Mouse (Mus musculus) cerebellum, adult 11 months (tissue): ENCODE measurements at regions not wholly inside any gene's neighbourhood (a gene's known extent, or its start where the extent isn't known, plus 50 kb on each side); places are given as distances from the start of the nearest gene placed in this dataset.

Source experiments
- DNase-seq: peaks from one replicate; pipeline ENCODE4 v3.0.0; 2022

DNA sequence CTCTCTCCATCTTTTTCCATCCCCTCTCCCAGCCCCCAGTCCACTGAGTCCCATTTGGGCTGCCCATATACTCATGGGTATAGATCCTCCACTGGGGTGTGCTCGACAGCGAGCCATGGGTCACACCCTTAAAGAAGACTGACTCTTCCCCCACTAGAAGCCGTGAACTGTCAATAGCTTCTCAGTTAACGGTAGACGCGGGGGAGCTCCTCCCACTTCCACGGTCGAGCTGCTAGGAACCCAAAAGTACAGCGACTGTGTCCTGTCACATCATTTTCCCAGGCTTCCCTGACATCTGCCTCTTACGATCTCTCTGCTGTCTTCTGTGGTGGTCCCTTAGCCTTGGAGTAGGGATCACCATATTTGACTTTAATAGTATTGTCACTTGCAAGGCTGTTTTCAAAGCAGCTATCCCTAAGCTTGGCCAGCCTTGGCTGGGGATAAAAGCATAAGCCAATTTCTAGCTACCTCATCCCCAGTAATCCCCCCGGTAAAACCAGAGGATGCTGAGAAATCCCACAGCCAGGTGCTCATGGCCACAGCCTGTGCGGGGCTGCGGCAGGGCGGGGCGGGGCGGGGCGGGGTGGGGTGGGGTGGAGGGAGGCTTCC, 211.2 kb upstream of the Amigo2 start:
- DNase-seq: no peak

DNA sequence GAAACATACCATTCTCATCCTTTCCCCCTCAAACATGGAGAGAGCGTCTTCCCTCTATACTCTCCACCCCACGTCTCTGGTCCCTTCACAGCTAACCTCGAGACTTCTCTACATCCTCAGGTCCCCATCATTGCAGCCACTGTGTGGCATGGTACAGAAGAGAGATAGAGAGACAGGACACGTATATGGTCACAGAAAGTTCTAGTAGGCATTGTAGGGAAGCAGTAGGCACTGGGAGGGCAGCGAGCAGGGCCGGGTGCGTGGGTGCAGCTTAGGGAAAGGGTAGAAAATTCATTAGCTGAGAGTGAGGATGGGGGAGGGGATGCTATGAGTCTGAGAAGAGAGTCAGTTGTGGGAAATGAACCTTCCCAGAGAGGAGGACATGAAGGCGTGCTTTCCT, 210.4 kb upstream of the Amigo2 start:
- no peak for DNase-seq

DNA sequence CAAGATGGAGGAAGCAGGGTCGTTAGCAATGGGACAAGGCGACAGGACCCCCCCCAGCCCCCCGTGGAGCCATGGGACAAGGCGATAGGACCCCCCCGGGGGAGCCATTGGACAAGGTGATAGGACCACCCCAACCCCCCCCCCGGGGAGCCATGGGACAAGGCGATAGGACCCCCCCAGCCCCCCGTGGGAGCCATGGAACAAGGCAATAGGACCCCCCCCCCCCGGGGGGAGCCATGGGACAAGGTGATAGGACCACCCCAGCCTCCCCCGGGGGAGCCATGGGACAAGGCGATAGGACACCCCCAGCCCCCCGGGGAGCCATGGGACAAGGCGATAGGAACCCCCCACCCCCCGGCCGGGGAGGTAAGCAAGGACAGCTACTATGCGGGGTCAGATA, 209.9 kb upstream of the Amigo2 start:
- DNase-seq: no peak

DNA sequence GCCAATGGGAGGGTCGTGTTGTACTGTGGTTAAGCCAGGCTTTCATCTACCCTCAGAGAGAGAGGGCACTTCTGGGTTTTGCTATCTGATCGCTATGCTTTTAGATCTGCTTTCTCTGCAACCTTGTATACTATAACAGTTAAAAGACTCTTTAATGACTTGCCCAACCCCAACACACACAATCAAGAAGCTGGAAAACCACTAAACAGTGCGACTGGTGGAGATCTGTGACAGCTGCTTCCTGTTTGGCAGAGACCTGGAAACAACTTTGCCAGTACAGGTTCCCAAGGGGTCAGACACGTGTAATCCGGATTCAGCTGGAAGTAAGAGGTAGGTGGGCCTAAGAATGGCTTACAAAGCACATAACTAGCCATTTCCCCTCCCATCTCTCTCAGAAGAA, 208.6 kb upstream of the Amigo2 start:
- no peak for DNase-seq

DNA sequence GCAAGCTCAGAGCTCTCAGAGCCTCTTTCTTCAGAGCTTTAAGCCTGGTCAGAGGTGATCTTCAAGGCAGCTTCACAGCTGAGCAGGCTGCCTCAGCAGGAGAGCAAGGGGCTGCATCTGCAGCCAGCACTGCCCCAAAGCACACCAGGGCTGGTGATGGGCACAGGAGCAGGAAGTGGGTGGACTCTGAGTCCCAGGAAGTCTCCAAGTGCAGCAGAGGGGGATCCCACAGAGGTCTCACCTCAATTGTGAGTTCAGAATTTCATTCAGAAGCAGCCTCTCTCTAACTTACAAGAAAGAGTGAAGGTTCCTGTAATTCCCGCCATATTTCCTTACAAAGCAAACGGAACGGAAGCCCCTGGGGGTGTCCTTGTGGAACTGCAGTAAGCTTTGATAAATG, 202.6 kb upstream of the Amigo2 start:
- no peak for DNase-seq

DNA sequence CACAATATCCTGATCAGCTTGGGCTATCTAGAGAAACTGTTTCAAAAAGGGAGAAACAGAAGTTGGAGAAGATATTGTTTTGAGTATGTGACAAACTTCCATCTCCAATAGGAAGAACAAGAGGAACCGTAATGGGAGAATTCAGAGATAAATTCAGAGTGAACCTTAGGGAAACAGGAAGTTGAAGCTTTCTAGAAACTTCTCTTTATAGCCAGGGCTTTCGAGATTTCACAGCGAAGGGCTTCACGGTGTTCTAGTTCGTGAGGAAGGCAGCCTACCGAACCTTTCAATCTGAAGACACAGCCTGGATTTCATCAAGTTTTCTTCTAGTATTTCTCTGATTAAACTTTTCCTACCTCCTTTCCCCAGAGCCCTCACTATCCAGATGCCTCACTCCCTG, 201.9 kb upstream of the Amigo2 start:
- no peak for DNase-seq

DNA sequence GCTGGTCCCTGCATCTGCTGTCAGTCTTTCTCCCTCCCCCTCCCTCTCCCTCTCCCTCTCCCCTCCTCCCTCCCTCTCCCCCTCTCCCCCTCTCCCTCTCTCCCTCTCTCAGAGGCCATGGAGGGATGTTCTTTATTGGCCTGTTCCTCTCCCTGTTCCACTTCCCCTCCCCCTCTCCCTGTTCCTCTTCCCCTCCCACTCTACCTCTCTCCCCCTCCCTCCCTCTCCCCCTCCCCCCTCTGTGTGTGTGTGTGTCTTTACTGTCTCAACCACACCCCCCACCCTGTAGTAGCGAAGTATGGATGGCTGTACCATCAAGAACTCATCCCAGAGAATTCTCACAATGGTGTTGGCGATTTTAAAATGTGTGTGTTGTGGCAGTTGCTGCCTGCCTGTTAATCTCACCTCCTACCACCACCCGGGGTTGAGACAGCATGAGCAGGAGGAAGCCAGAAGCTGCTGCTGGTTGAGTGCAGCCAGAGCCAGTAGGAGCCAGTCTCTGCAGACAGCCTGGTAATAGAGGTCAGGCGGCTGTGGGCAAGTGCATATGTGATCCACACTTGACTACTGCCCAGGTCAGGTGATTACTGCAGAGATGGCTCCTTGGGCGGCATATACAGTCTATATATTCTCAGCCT, 201.3 kb upstream of the Amigo2 start:
- DNase-seq: no peak

DNA sequence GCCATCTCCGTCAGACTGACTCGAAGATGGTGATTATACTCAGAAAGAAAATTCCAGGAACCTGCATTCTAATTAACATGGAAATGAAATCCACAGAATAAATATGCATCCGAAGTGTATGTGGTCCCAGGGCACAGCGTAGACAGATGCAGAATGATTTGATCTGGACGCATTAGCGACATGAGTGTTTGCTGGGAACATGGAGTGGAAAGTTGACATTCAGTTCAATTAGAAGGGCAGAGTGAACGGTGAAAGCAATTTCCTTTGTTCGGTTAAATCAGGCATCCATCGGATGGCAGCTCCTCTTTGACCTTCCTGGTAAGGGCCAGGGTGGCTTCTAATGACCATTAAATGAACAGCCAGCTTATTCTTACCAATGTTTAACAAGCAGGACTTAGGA, 199.1 kb upstream of the Amigo2 start:
- no peak for DNase-seq

DNA sequence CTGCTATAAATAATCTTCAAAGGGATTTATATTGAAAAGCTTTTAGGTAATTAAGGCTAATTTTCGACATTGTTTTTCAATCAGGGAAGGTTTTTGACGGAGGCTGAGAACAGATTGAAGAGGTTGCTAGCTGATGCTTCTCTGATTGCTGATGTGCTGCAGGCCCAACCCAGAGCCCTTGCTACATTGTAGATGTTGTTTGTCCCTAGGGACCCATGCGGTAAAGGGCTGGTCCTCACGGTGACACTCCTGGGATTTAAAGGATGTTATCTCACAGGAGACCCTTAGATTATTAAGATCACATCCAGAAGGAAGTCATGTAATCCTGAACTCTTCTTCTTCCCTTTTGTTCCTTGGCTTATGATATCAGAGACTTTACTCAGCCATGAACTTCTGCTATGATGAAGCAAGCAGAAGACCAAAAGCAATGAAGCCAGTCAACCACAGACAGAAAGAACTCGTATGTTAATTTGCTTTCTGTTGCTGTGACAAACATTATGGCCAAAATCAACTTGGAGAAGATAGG, 191.2 kb upstream of the Amigo2 start:
- DNase-seq: no peak
